Mouse (Mus musculus) liver, embryonic 15.5 days (tissue): Measurements from ENCODE around the gene Ccdc6. TPM values are rescaled to one million over a fixed set of nuclear protein-coding genes. Genes with fewer than 3 reads are reported as not detected.

ENCODE experiments used
- ATAC-seq: fragments of 200-750 bp; cut with Nextera tagmentation; 2 replicates; pipeline ENCODE4 v1.8.0; 2017; ENCODE audit warnings: moderate number of reproducible peaks, mild to moderate bottlenecking, moderate library complexity; ENCODE audit not compliant: insufficient read depth
- H3K27ac ChIP-seq: fragments of 300-500 bp; sonication (generic); replicated peaks from 2 replicates; pipeline ENCODE4 v1.5.1; 2015; ENCODE audit warnings: mild to moderate bottlenecking, inconsistent platforms
- H3K27me3 ChIP-seq: fragments of 300-500 bp; sonication (generic); 2 replicates; pipeline ENCODE4 v1.6.1; 2015; ENCODE audit warnings: mild to moderate bottlenecking, inconsistent platforms
- H3K36me3 ChIP-seq: fragments of 300-500 bp; sonication (generic); replicated peaks from 2 replicates; pipeline ENCODE4 v1.6.1; 2015; ENCODE audit warnings: moderate library complexity, mild to moderate bottlenecking, inconsistent platforms
- H3K4me1 ChIP-seq: fragments of 300-500 bp; sonication (generic); replicated peaks from 2 replicates; pipeline ENCODE4 v1.6.1; 2015; ENCODE audit warnings: inconsistent platforms
- H3K4me2 ChIP-seq: fragments of 300-500 bp; sonication (generic); 2 replicates; pipeline ENCODE4 v1.6.1; 2015; ENCODE audit warnings: moderate library complexity, mild to moderate bottlenecking, inconsistent platforms
- H3K4me3 ChIP-seq: fragments of 300-500 bp; sonication (generic); replicated peaks from 2 replicates; pipeline ENCODE4 v1.5.1; 2015; ENCODE audit warnings: mild to moderate bottlenecking, inconsistent platforms
- H3K9ac ChIP-seq: fragments of 300-500 bp; sonication (generic); 2 replicates; pipeline ENCODE4 v1.6.1; 2015; ENCODE audit warnings: moderate library complexity, mild to moderate bottlenecking, inconsistent platforms
- H3K9me3 ChIP-seq: fragments of 300-500 bp; sonication (generic); replicated peaks from 2 replicates; pipeline ENCODE4 v1.6.1; 2016; ENCODE audit warnings: inconsistent platforms
- WGBS: fragments of 180-500 bp; shearing (Covaris S2); methylation state at CpG from one replicate; pipeline ENCODE4 v1.1.7; 2015; ENCODE audit warnings: mixed read lengths; ENCODE audit not compliant: insufficient replicate concordance; 5-methylcytosine and 5-hydroxymethylcytosine counted together
- polyA plus RNA-seq: library from polyadenylated mRNA; unstranded; fragments of >200 nt; fragmentation: Nextera tagmentation; extraction: Ambion mirVana; gene quantifications from 2 replicates; pipeline ENCODE4 v1.2.1, GENCODE M21; 2015

Gene Ccdc6
- polyA plus RNA-seq, 1 experiment from 2014 or later, result 7.0 TPM

- H3K4me3 ChIP-seq, result no peak overlapping the region
- no peaks in the 10 kb centered on the region for H3K27me3 ChIP-seq
- WGBS, result 47% methylated on average over 6 of the region's 6 CpGs
- H3K4me1 ChIP-seq, result no peaks in the 10 kb centered on the region
- H3K4me2 ChIP-seq, result no peak overlapping the region
- no peaks in the 10 kb centered on the region; the same call in 1 of the 2 replicates for H3K9me3 ChIP-seq
- no peak for ATAC-seq
- no peaks in the 10 kb centered on the region for H3K36me3 ChIP-seq
- no peak overlapping the region for H3K27ac ChIP-seq
- H3K9ac ChIP-seq, result no peak overlapping the region
Measured at GRCm38 (mm10) chr10:70069321-70069720, 27.6 kb upstream of the Ccdc6 start.

GRCm38 (mm10) chr10:70071334-70071733, 25.6 kb upstream of the Ccdc6 start:
- 71% methylated on average over 4 of the region's 4 CpGs for WGBS
- Histone ChIP-seq H3K4me2 (no peak overlapping the region), H3K27ac (no peak overlapping the region), H3K9me3 (no peaks in the 10 kb centered on the region; the same call in 1 of the 2 replicates), H3K27me3 (no peaks in the 10 kb centered on the region), H3K9ac (no peak overlapping the region), H3K4me3 (no peak overlapping the region), H3K36me3 (no peaks in the 10 kb centered on the region), H3K4me1 (no peaks in the 10 kb centered on the region)
- no peak for ATAC-seq

- Histone ChIP-seq H3K27me3 (no peaks in the 10 kb centered on the region), H3K27ac (no peak overlapping the region), H3K9ac (no peak overlapping the region), H3K4me3 (no peak overlapping the region), H3K36me3 (no peaks in the 10 kb centered on the region), H3K4me2 (no peak overlapping the region), H3K4me1 (no peaks in the 10 kb centered on the region), H3K9me3 (no peaks in the 10 kb centered on the region)
- WGBS, result 40% methylated on average over 4 of the region's 4 CpGs
- no peak for ATAC-seq
Measured at GRCm38 (mm10) chr10:70077452-70077851, 19.5 kb upstream of the Ccdc6 start.

GRCm38 (mm10) chr10:70080908-70081307, 16.0 kb upstream of the Ccdc6 start:
- WGBS, result 56% methylated on average over 8 of the region's 8 CpGs
- no peaks in the 10 kb centered on the region for H3K4me1 ChIP-seq
- H3K27me3 ChIP-seq, result no peaks in the 10 kb centered on the region
- H3K9me3 ChIP-seq, result no peaks in the 10 kb centered on the region
- no peak overlapping the region for H3K4me3 ChIP-seq
- no peak overlapping the region for H3K9ac ChIP-seq
- no peak overlapping the region for H3K4me2 ChIP-seq
- H3K36me3 ChIP-seq, result no peaks in the 10 kb centered on the region
- ATAC-seq, result no peak
- H3K27ac ChIP-seq, result no peak overlapping the region

GRCm38 (mm10) chr10:70081564-70082175, 15.3 kb upstream of the Ccdc6 start:
- WGBS, result 54% methylated on average over 19 of the region's 19 CpGs
- Histone ChIP-seq H3K9me3 (no peaks in the 10 kb centered on the region), H3K9ac (no peak overlapping the region), H3K27ac (no peak overlapping the region), H3K4me1 (no peaks in the 10 kb centered on the region), H3K27me3 (no peaks in the 10 kb centered on the region), H3K36me3 (no peaks in the 10 kb centered on the region), H3K4me3 (no peak overlapping the region), H3K4me2 (no peak overlapping the region)
- no peak for ATAC-seq

- WGBS, result 59% methylated on average over 5 of the region's 5 CpGs
- ATAC-seq, result no peak
- H3K27me3 ChIP-seq, result no peaks in the 10 kb centered on the region
Measured at GRCm38 (mm10) chr10:70083241-70083640, 13.7 kb upstream of the Ccdc6 start.

GRCm38 (mm10) chr10:70085256-70085961, 11.5 kb upstream of the Ccdc6 start:
- H3K4me3 ChIP-seq, result no peak overlapping the region
- H3K9me3 ChIP-seq, result no peaks in the 10 kb centered on the region
- no peak for ATAC-seq
- no peak overlapping the region for H3K27ac ChIP-seq
- H3K36me3 ChIP-seq, result no peaks in the 10 kb centered on the region
- WGBS, result 63% methylated on average over 12 of the region's 12 CpGs
- H3K9ac ChIP-seq, result no peak overlapping the region
- no peaks in the 10 kb centered on the region for H3K4me1 ChIP-seq
- H3K4me2 ChIP-seq, result no peak overlapping the region
- no peaks in the 10 kb centered on the region for H3K27me3 ChIP-seq

More at GRCm38 (mm10) chr10:70083241-70083640, 13.7 kb upstream of the Ccdc6 start:
- H3K4me2 ChIP-seq, result no peak overlapping the region
- H3K9ac ChIP-seq, result no peak overlapping the region
- H3K4me1 ChIP-seq, result no peaks in the 10 kb centered on the region
- no peaks in the 10 kb centered on the region for H3K36me3 ChIP-seq
- no peaks in the 10 kb centered on the region for H3K9me3 ChIP-seq
- H3K4me3 ChIP-seq, result no peak overlapping the region
- H3K27ac ChIP-seq, result no peak overlapping the region

GRCm38 (mm10) chr10:70088788-70089187, 8.1 kb upstream of the Ccdc6 start:
- no peak overlapping the region for H3K9ac ChIP-seq

GRCm38 (mm10) chr10:70091876-70092462, 5.0 kb upstream of the Ccdc6 start:
- WGBS, result 66% methylated on average over 4 of the region's 4 CpGs
- H3K36me3 ChIP-seq, result no peaks in the 10 kb centered on the region
- no peak overlapping the region for H3K9ac ChIP-seq
- H3K27ac ChIP-seq, result no peak overlapping the region
- H3K4me1 ChIP-seq, result peaks cover 31% of the 10 kb centered on the region
- no peak for ATAC-seq
- H3K4me3 ChIP-seq, result no peak overlapping the region
- H3K4me2 ChIP-seq, result no peak overlapping the region
- no peaks in the 10 kb centered on the region for H3K27me3 ChIP-seq
- H3K9me3 ChIP-seq, result no peaks in the 10 kb centered on the region

More at GRCm38 (mm10) chr10:70088788-70089187, 8.1 kb upstream of the Ccdc6 start:
- Histone ChIP-seq H3K9me3 (no peaks in the 10 kb centered on the region), H3K4me1 (peaks cover 5% of the 10 kb centered on the region), H3K4me2 (no peak overlapping the region), H3K27me3 (no peaks in the 10 kb centered on the region), H3K4me3 (no peak overlapping the region), H3K36me3 (no peaks in the 10 kb centered on the region), H3K27ac (no peak overlapping the region)
- no peak for ATAC-seq
- WGBS, result 70% methylated on average over 5 of the region's 5 CpGs

- Histone ChIP-seq H3K27me3 (no peaks in the 10 kb centered on the region), H3K9me3 (no peaks in the 10 kb centered on the region), H3K4me2 (no peak overlapping the region), H3K4me3 (no peak overlapping the region), H3K4me1 (peaks cover 46% of the 10 kb centered on the region), H3K36me3 (no peaks in the 10 kb centered on the region), H3K9ac (no peak overlapping the region), H3K27ac (no peak overlapping the region)
- 11% methylated on average over 1 of the region's 1 CpGs for WGBS
- no peak for ATAC-seq
Measured at GRCm38 (mm10) chr10:70093782-70094181, 3.1 kb upstream of the Ccdc6 start.

GRCm38 (mm10) chr10:70095031-70095470, 1.9 kb upstream of the Ccdc6 start:
- H3K36me3 ChIP-seq, result no peaks in the 10 kb centered on the region
- peak overlapping the region; percentile 93 for H3K4me3 ChIP-seq
- H3K27me3 ChIP-seq, result no peaks in the 10 kb centered on the region
- no peak for ATAC-seq
- under 1% methylated on average over 14 of the region's 14 CpGs for WGBS
- H3K9ac ChIP-seq, result peak overlapping the region; percentile 86
- H3K27ac ChIP-seq, result peak overlapping the region; percentile 83
- H3K4me1 ChIP-seq, result peaks cover 59% of the 10 kb centered on the region
- H3K9me3 ChIP-seq, result no peaks in the 10 kb centered on the region
- peak overlapping the region; percentile 96 for H3K4me2 ChIP-seq
